Mouse (Mus musculus): ENCODE results near the gene Hmbs.

Hmbs gene

DNA sequence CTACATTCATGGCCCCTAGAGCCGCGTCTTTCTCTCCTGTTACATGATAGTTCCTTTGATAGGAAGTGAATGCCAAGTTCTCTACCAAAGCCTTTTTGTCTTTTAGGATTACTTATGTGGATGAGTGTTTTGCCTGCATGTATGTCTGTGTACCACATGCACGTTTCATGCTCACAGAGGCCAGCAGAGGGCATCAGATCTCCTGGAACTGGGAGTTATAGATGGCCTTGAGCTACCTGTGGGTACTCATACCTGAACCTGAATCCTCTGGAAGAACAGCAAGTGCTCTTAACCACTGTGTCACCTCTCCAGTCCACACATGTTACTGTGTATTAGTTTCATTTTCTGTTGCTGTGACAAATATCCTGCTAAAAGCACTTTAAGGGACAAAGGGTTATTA lies 51.5 kb downstream of the Hmbs start:
- no peak for DNase-seq (ENCODE audit: low spot score in 2 of 2)

DNA sequence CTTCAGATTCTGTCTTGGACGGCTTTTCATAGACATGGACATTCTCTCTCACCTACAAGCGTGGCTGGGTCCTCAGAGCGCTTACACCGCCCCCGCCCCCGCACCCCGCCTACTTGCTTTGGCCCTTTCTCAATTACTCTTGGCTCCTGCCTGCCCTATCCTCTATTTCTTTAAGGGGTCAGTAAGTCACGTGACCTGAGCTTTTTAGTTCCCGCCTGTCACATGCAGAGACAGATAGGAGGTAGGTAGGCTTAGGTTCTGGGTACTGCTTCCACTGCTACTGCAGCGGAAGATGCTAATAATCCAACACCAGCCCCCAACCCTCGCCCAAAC lies 55.1 kb downstream of the Hmbs start:
- no peak for DNase-seq (ENCODE audit: low spot score in 2 of 2)

DNA sequence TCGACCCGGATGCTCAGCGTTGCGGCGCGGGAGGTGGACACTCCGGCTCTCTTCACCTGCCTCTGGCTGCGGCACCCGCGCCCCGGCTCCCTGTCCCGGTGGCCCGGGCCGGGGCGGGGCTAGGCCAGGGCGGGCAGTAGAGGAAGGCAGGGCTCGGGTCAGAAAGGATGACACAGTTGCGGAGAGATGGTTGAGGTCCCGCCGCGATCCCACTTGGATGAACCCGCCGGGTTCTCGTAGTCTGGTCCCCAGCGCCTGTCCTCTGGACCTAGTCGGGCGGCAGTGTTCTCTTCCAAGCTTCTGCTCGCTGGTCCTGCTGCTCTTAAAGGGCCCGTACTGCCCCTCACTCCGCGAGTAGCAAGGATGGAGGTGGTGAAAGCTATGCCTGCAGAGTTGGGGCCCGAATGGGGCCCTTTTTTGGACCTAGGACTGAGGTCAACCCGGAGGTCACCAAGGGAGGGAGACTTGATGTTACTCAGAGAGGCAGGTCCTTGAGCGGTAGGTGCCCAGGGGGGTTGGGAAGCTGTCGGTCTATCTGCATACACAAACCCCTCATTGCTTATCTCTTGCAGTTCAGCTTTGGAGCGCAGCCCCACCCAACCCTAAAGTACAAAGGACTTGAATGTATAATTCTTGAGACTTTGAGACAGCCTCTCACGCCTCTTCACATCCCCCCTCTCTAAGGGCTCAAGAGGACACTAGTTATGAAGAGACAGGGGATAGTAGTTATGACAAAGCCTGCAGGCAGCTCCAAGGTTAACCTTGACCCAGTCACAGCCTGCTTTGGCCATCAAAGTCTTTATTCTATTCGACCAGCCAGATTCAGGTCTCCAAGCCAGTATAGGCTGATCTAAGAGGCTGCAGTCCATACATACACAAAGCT lies 55.7 kb downstream of the Hmbs start, which contains the start of gene Abcg4:
Abcg4 (minus strand) TSS at position 540 of the 883 bp plus-strand sequence.
- peak in 1 of 2 experiments; percentile 37 for DNase-seq (ENCODE audit: low spot score in 2 of 2)

DNA sequence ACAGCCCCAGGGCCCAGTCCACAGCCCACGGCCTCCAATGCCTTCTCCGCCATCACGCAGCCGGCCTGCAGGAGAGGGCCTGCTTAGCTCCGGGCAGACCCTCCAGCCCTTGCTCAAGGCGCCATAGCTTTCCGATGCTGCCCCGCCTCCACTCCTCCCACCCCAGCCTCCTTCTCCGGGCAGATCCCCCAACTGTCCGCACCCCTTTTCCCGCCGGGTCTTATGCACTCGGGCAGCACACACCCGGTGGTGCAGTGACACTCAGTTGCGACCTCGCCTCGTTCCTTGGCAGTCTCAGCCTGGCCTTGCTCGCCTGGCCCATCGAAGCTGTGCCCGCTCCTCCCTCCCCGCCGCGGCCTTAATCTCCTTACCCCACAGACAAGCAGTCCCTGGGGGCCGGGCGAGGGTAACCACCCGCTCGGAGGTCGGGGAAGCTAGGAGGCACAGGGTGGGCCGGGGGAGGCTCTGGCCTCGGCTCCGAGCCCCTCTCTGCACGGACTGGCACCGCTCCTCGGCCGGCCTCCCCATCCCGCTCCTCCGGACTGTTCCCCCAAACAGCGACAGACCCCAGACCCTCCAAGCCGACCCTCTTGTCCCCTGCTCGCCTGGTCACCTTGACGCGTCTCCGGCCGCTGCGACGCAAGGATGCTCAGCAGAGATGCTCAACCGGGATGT lies 56.5 kb downstream of the Hmbs start:
- peak; percentile 33 to 41 for DNase-seq (ENCODE audit: low spot score in 2 of 2)

DNA sequence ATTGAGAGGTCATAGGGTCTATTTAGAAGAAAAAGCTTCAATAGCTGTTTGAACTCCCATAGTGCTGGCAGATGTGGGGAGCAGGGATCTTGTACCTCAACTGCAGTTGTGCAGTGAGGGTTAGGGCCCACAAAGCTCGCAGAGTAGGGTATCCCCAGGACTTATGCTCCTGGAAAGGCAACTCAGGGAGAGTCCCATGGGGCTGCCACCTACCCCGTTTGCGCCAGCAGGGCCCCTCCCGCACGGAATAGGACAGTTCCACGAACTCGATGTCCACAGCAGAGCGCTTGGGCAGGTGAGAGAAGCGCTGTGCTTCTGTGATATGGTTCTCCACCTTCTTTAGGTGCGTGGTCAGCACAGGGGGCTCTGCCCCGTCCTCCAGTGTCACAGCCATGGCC lies 57.0 kb downstream of the Hmbs start:
- DNase-seq (ENCODE audit: low spot score in 2 of 2), result no peak
